Mouse (Mus musculus) intestine, postnatal 0 days (tissue): ENCODE results near the gene Tcp10c. TPM values are rescaled to one million over a fixed set of nuclear protein-coding genes. Genes with fewer than 3 reads are reported as not detected.
"Not testable (repeated sequence)": the region's sequence is repeated elsewhere in the genome, so short reads cannot be mapped to it uniquely, and the experiment has no call there.

Experiments used
- ATAC-seq: fragments of 200-750 bp; cut with Nextera tagmentation; 2 replicates; pipeline ENCODE4 v1.8.0; 2017; ENCODE audit warnings: mild to moderate bottlenecking, moderate TSS enrichment, moderate library complexity
- H3K27ac ChIP-seq: fragments of 300-500 bp; sonication (generic); 2 replicates; pipeline ENCODE4 v1.5.1; 2014; ENCODE audit warnings: mild to moderate bottlenecking, low read depth, low read length, moderate library complexity
- H3K27me3 ChIP-seq: fragments of 300-500 bp; sonication (generic); replicated peaks from 2 replicates; pipeline ENCODE4 v1.6.1; 2014; ENCODE audit warnings: low read length, mixed read lengths; ENCODE audit not compliant: control insufficient read depth, insufficient read depth
- H3K36me3 ChIP-seq: fragments of 300-500 bp; sonication (generic); 2 replicates; pipeline ENCODE4 v1.6.1; 2014; ENCODE audit warnings: mild to moderate bottlenecking, moderate library complexity; ENCODE audit not compliant: control insufficient read depth, insufficient read depth
- H3K4me1 ChIP-seq: fragments of 300-500 bp; sonication (generic); replicated peaks from 2 replicates; pipeline ENCODE4 v1.6.1; 2014; ENCODE audit warnings: antibody characterized with exemption, low read length, mixed read lengths; ENCODE audit not compliant: control insufficient read depth, insufficient read depth
- H3K4me2 ChIP-seq: fragments of 300-500 bp; sonication (generic); replicated peaks from 2 replicates; pipeline ENCODE4 v1.6.1; 2014; ENCODE audit warnings: low read depth, mild to moderate bottlenecking, moderate library complexity
- H3K4me3 ChIP-seq: fragments of 300-500 bp; sonication (generic); 2 replicates; pipeline ENCODE4 v1.5.1; 2014; ENCODE audit warnings: low read depth, low read length
- H3K9ac ChIP-seq: fragments of 300-500 bp; sonication (generic); 2 replicates; pipeline ENCODE4 v1.6.1; 2014; ENCODE audit warnings: mild to moderate bottlenecking, low read depth, low read length
- H3K9me3 ChIP-seq: fragments of 300-500 bp; sonication (generic); 2 replicates; pipeline ENCODE4 v1.6.1; 2016; ENCODE audit warnings: mixed run types; ENCODE audit not compliant: control insufficient read depth
- WGBS: fragments of 180-500 bp; shearing (Covaris S2); extraction: QIAGEN DNeasy Blood & Tissue Kit; methylation state at CpG from one replicate; pipeline ENCODE4 v1.1.7; 2014; 5-methylcytosine and 5-hydroxymethylcytosine counted together
- polyA plus RNA-seq: library from polyadenylated mRNA; unstranded; fragments of >200 nt; fragmentation: Nextera tagmentation; extraction: Ambion mirVana; gene quantifications from 2 replicates; pipeline ENCODE4 v1.2.1, GENCODE M21; 2015

Tcp10c gene
- polyA plus RNA-seq, 1 experiment from 2014 or later: not detected

- H3K4me1 ChIP-seq, H3K9ac ChIP-seq, H3K4me3 ChIP-seq, H3K27me3 ChIP-seq, ATAC-seq, H3K9me3 ChIP-seq, H3K27ac ChIP-seq, H3K4me2 ChIP-seq, H3K36me3 ChIP-seq: not testable (repeated sequence)
- 76% methylated on average over 2 of the region's 5 CpGs for WGBS
Measured at GRCm38 (mm10) chr17:13425694-13426093, 71.3 kb downstream of the Tcp10c start.

GRCm38 (mm10) chr17:13426508-13426907 is 72.1 kb downstream of the Tcp10c start:
- not testable (repeated sequence) for H3K9ac ChIP-seq, H3K4me2 ChIP-seq, H3K36me3 ChIP-seq, H3K9me3 ChIP-seq, H3K27ac ChIP-seq, H3K27me3 ChIP-seq, H3K4me1 ChIP-seq, ATAC-seq, H3K4me3 ChIP-seq
- WGBS: 86% methylated on average over 3 of the region's 6 CpGs

Other genes with a start within 250 kb of the Tcp10c start
- gene Unc93a, start 222.8 kb upstream of the Tcp10c start, polyA plus RNA-seq: 0.16 and 0.20 TPM in 2 replicates
- not detected in 2 replicates for gene Smok2a, start 133.4 kb upstream of the Tcp10c start, polyA plus RNA-seq
- gene Smok2b, start 124.3 kb upstream of the Tcp10c start, polyA plus RNA-seq: not detected in 2 replicates